Mouse (Mus musculus) ES-Bruce4 (cell line): ENCODE measurements around the gene Prkce.

ENCODE experiments used
- CTCF ChIP-seq: IDR thresholded peaks from one replicate; pipeline ENCODE4 v1.8.1; 2011; ENCODE audit warnings: low read depth, low read length
- POLR2A ChIP-seq: IDR thresholded peaks from one replicate; pipeline ENCODE4 v1.8.1; 2011; ENCODE audit warnings: low read length; ENCODE audit not compliant: insufficient read depth

DNA sequence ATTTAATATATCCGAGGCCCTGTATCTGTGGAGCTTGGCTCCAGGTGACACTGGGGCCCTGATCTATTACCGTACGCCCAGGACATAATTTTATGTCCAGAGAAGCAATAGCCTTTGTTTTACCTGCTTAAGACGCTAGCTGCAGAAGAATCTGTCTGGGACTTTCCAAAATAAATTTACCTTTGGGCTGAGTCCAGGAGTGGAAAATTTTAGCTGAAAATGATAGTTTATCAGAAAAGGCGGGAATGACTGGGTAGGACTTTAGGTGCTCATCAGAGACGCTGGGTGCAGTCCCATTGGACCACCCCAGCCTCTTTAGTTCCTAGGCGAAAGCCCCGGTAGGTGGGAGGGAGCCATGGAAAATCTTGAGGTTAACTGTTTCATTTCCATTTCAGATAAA, 58.6 kb downstream of the Prkce start:
- TF ChIP-seq CTCF = no peak
- no peak for TF ChIP-seq POLR2A
